Mouse (Mus musculus) right cerebral cortex, postnatal 10 days (tissue): Measurements from ENCODE around the gene 4930558C23Rik.
"Not testable (repeated sequence)": the region's sequence is repeated elsewhere in the genome, so short reads cannot be mapped to it uniquely, and the experiment has no call there.

Source experiments
- DNase-seq, 2 experiments: peaks; one replicate each; pipeline ENCODE4 v3.0.0; 2021; ENCODE audit warnings: low spot score in 2 of 2

4930558C23Rik gene

DNA sequence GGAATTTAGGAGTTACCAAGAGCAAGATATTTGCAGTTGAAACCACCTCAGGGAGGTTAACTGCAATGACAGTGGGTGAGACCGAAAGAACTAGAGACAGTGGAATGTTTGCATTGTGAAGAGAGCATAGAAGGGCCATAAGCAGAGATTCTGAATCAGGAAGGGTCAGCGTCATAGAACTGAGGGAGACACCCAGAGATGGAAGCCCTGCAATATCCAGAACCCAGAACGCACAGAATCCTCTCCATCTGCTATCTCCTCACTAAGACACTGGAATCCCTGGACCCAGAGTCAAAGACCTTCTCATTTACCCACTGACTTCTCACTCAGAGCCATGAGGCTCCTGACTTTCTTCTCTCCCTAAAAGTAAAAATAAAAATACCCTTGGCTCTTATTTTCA is at the start of gene 4930558C23Rik:
TSS of gene 4930558C23Rik (minus strand) at position 101 of the 400 bp plus-strand sequence.
- no peak for DNase-seq

DNA sequence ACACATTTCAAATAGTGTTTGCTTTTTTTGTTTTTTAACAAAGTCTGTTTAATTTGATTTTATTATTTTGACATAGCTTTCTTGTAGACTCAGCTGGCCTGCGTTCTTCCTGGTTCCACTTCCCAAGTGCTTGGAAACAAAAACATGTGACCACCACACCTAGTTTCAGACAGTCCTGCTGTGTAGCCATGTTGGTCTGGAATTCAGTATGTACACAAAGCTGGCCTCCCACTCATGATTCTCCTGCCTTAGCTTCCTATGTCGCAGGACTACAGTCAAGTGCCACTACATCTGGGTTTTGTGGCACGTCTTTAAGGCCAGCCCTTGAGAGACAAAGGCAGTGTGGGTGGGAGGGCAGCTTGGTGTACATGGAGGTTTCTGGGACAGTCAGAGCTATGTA is 48.3 kb upstream of the 4930558C23Rik start:
- DNase-seq = no peak

DNA sequence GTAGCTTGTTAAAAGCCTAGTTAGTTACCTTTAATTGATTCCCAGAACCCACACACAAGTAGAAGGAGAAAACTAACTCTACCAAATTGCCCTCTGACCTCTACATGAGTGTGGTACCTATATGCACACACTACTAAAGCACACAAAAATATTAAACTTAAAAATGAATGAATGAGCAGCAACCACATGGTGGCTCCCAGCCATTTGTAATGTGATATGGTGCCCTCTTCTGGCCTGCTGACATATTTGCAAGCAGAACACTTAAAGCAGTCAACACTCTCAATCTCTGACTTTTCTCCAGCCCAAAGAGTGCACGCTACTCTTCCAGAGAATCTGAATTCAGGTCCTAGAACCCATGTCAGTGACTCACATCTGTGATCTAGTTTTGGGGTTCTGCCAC is 47.8 kb upstream of the 4930558C23Rik start:
- DNase-seq = peak; percentile 51 to 65

DNA sequence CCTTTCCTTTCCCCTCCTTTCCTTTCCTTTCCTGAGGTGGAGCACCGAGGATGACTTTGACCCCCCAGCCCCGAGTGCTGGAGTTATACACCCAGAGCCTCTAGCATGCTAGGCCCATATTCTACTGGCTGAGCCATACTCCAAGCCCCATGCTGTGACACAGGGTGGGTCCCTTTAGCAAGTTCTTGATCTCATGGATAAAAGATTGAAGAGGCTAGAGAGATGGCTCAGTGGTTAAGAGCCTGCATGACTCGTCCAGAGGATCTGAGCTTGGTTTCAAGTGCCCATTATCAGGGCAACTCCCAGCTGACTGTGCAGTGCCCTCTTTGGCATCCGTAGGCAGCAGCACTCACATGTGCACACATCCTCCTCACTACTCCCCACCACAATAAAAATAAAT is 42.7 kb upstream of the 4930558C23Rik start:
- no peak for DNase-seq

DNA sequence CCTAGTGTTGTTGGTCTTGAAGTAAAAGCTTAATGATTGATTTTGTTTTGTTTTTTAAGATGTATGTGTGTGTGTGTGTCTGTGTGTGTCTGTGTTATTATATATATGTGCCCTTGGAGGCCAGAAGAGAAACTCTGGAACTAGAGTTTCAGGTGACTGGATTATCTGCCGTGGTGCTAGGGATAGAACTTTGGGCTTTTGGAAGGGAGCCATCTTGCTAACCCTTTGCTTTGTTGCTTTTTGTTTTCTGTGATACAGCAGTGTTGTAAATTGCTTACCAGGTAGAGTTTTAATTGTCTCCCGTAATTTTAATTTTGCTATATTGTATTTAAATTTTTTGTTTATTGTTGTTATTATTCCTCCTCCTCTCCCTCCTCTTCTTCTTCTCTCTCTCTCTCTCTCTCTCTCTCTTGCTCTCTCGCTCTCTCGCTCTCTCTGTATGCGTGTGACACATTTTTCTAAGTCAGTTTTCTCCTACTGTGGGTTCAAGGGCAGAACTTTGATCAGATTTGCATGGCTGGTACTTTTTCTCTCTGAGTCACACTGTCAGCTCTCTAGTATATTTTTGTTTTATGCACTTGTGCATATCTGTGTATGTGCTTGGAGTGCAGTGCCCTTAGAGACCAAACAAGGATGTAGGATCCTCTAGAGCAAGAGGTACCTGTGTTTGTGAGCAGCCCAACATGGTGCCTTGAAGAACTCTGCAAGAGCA is 39.9 kb upstream of the 4930558C23Rik start:
- no peak for DNase-seq

DNA sequence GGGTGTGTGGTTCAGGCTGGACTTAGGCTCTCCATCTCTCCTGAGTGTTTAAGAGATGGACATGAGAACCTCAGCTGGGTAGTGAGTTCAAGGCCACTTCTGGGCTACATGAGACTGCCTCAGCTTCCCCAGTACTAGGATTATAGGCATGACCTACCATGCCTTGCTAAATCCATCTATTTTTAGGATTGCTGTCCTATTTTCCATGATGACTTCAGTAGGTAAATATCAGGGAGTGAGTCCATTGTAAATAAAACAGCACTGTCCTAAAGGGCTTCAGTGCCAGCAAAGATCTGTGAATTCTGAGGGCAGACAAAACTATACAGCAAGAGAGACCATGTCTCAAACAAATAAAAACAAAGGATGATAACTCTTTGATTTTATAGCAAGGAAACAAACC is 37.0 kb upstream of the 4930558C23Rik start:
- no peak for DNase-seq

DNA sequence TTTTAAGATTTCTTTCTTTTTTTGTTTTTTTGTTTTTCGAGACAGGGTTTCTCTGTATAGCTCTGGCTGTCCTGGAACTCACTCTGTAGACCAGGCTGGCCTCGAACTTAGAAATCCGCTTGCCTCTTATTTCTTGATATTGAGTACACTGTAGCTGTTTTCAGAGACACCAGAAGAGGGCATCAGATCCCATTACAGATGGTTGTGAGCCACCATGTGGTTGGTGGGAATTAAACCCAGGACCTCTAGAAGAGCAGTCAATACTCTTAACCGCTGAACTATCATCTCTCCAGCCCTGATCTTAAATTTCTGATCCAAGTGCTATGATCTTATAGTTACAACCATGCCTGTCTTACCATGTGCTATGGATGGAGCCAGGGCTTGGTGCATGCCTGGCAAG is 36.0 kb upstream of the 4930558C23Rik start:
- not testable (repeated sequence) for DNase-seq

DNA sequence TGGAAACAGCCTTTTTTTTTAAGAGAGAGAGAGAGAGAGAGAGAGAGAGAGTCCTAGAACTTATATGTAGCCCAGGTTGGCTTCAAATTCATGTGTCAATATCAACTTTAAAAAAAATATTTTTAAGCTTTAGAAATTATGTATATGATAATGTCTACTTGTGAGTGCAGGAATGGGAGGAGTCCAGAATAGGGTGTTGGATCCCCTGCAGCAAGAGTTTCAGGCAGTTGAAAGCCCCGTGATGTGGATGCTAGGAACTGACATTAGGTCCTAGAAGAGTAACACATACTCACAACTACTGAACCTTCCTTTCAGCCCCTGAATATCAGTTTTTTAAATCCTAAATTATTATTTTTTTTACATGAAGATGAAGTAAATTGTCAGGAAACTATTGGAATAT is 32.9 kb upstream of the 4930558C23Rik start:
- DNase-seq = no peak

DNA sequence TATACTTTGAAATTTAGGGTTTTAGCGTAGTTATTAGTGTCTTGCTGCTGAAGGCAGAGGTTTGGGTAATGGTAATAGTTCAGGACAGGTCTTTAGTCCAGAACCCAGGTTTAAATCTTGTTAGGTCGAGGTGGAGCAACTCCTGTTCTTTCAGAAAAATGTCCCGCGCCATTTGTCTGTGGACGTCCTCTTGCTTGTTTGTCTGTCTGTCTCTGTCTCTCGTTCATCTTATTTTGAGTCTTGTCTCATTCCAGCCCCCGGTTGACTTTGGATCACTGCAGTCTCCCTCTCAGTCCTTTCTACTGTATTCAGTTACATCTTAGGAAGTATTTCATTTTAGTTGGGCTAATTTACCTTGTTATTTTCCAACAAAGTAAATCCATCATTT is 32.3 kb upstream of the 4930558C23Rik start:
- DNase-seq = no peak

DNA sequence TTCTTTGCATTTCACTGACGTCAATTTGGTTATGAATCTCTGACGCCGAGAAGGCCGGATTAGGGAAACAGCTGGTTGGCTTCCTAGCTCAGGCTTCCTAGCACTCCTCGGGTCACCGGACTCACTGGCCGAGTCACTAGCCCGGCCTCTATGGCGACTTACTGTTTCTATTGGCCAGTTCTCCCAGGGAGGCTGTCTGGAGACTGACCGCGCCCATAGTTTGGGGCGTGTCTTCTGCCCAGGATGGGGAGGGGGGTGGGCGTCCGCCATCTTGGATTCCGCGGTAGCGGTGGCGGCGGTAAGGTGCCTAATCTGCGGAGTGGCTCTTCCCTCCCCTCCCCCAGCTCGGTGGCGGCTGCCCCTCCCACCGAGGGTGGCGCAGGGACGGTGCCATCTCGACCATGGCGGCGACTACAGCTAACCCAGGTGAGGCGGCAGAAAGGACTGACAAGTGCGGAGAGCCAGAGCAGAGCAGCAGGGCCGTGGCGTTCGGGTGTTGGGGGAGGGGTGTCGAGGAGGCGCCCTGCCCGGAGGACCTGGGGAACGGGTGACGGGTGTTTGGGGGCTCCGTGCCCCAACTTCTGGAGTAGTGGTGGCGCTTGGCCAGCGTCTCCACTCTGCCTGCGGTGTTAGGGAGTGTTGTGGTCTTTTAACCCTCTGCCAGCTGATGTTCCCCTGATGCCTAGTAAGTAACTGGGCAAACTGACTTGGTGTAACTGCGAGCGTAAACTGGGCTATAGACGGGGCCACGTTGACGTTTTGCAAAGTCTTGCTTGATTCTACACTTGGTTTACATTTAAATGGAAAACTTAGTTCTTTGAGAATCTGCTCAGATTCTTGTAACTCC is 31.7 kb upstream of the 4930558C23Rik start, which contains the start of gene Arnt:
TSS of gene Arnt (plus strand) at position 253 of the 847 bp plus-strand sequence.
- DNase-seq = peak; percentile 92 to 95

DNA sequence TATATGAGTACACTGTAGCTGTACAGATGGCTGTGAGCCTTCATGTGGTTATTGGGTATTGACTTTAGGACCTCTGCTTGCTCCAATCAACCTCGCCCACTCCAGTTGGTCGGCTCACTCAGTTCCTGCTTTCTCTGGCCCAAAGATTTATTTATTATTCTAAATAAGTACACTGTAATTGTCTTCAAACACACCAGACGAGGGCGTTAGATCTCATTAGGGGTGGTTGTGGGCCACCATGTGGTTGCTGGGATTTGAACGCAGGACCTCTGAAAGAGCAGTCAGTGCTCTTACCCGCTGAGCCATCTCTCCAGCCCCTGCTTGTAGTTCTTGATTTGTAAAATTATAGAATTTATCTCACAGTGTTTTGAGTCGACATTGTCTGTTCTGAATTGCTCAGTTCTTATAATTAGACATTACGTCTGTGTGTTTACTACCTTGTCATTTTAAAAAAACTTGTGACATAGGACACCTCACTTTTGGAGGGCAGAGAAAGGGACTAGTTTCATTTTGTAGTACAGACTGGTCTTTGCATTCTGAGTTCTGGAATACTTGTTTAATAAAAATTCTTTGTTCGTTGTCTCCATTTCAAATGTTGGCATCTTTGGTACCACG is 30.8 kb upstream of the 4930558C23Rik start:
- no peak for DNase-seq

DNA sequence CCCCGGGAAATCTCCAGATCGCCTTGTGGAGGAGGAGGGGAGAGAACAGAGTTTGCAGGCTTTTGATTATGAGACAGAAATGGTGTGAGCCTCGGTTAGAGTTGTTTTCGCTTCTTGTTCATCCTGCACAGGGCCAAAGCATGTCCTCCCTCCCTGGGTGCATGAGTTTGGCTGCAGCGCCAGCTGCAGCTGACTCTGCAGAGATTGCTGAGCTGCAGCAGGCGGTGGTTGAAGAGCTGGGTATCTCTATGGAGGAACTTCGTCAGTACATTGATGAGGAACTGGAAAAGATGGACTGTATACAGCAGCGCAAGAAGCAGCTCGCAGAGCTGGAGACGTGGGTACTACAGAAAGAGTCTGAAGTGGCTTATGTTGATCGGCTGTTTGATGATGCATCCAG is 25.8 kb upstream of the 4930558C23Rik start:
- not testable (repeated sequence) for DNase-seq

DNA sequence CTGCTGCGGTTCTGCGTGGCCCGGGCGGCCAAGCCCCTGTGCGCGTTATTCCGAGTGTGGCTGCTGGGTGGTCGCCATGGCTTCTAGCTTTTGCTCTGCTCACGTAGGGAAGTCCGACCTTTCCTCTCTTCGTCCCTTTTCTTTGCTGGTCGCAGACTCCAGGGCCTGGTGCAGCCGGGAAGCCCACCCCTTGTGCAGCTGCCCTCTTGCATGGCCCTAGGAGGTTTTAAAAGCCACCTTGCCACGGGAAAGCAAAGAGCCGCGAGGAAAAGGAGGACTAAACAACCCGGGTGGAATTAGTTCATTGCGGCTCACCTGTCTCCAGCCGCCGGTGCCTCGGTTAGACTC is 25.2 kb upstream of the 4930558C23Rik start:
- DNase-seq = peak; percentile 30 to 34

DNA sequence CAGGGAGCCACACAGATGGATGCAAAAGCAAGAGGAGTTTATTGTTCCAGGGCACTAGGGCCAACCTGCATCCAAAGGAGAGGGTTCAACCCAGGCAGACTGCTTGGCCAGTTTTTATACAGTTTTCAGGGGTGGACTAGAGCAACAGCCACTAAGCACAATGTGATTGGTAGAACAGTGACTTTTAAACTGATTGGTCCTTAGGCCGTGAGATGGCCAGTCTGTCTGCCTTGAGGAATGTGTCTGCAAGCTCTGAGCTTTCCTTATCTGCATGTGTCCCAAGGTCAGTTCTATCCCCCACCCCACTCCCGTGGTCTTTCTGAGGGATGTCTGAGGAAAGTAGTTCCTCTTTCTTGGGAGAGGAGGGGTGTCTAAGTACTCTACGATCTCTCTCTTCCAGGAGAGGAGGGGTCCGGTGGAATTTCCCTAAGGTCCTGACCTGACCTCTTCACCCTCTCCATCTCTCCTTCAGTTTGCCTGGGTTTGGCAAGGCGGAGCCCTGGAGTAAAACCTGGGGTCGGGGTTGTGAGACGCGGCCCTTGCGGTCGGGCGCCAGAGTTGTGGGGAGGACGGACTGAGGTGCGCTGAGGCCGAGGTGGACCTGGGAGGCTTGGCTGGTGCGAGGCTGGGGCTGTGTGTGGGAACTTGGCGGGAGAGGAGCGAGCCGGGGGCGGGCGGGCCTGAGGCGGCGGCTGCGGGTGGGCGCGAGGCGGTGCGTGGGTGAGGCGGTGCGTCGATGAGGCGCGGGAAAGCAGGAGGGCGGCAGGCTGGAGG is 24.7 kb upstream of the 4930558C23Rik start:
- not testable (repeated sequence) for DNase-seq

DNA sequence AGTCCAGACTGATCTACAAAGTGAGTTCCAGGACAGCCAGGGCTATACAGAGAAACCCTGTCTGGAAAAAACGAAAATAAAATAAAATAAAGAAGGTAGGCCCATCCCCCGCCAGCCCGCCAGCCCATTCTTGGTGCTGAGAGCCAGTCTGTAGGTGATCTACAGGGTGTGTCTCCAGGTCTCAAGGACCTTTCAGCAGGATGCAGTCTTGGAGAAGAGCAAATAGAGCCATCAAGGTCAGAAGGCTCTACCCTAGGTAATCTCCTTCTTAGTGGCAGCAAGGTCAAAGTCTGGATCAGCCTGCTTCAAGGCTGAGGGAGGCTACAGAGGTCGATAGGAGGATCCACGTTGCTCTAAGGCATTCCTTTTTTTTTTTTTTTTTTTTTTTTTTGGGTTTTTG is 23.8 kb upstream of the 4930558C23Rik start:
- DNase-seq = not testable (repeated sequence)

DNA sequence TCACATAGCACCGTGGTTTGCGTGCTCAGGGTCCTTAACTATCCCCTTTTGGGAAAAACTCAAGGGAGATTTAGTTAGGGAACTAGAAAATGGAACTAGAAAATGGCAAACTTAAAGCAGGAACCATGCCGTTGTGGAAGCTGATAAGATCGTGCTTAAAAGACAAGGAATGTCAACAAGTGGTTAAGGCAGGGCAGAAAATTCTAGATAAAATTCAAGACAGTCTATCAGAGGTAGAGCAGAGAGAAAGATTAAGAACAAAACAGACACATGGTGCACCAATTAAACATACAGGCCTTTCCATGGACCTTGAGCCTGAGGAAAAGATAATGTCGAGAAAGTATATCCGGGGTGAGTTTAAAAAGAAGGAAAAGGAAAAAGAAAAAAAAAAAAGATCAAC is 15.2 kb upstream of the 4930558C23Rik start:
- DNase-seq = no peak

DNA sequence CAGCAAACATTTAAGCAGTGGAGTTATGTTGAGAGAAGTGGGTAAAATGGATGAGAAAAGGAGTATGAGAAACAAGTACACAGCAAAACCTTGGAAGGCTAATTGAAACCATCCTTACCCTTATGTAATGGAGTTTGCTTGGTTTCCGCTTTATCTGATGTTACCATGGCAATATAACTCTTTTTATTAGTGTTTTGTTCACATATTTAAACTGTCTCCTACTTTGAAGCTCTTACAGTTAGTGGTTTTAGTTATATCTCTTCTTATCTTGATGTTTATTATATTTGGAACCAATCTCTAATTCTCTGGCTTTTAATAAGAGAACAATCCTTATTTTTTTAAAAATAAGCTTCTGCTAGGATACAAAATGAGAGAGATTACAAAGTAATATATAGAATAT is 9.6 kb upstream of the 4930558C23Rik start:
- no peak for DNase-seq

DNA sequence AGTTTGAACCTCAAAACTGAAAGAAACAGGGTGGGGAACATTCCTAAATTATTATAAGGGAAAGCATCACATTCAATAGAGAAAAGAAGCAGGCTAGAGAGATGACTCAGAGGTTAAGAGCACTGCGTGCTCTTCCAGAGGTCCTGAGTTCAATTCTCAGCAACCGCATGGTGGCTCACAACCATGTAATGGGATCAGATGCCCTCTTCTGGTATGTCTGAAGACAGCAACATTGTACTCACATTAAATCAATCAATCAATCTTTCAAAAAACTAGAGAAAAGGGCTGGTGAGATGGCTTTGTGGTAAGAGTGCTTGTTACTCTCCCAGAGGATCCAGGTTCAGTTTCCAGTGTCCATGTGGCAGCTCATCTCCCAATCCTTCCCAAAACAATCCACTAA is 6.2 kb upstream of the 4930558C23Rik start:
- no peak for DNase-seq

DNA sequence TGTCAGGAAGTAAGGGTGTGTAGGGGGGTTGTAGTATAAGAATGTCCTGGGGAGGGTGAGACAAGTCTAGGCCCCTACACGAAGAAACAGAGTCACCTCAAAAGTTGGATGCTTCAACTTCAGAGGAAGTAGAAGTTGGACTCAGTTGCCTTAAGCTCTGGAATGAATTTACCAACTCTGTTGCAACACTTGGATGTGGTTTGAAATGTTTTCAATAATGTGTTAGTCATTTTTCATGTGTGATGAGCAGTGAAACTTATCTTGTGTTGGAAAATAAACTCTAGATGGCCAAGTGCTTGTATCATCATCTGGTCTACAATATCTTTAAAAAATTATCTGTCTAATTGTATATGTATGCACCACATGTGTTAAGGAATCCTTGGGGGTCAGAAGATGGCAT is 5.1 kb upstream of the 4930558C23Rik start:
- no peak for DNase-seq

DNA sequence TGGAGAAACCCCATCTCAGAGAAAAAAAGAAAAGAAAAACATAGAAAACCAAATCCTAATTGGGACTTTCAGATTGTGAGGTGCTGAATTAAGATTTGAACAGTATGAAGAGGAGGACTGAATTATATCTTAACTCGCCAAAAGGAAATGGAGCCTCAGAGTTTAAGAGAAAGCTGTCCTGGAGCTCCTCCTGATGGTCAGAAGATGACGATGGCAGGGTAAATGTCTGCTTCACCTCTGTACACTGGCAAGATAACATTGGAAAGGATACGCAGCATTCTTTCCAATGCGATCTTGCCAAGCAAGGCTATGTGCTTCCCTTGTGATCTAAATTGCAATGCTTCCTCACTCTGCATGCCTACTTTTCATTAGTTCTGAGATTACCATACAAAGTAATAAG is 8.3 kb downstream of the 4930558C23Rik start:
- DNase-seq = no peak

DNA sequence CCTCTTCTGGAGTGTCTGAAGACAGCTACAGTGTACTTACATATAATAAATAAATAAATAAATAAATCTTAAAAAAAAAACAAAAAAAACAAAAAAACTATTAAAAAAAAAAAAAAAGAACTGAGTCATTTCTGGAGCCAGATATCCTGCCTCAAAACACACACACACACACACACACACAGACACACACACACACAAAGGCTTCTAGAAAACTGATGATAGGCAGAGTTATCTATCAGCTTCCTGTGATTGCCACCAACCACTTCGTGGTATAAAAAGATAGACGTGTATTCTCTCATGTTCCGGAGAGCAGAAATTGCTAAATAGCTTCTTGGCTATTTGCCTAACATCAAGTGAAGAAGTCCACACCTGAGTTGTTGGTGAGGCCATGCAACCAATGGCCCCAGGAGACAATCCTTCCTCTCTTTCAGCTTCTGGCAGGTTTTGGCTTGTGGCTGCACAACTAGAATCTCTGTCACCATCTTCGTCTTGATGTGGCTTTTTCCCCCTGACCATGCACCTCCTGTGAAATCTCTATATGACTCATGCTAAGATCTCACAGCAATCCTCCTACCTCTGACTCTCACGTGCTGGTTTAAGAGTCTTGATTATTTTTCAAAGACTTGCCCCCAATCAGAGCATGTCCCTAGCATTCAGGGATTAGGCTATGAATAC is 17.1 kb downstream of the 4930558C23Rik start:
- no peak for DNase-seq
